Mouse (Mus musculus) megakaryocyte, embryonic 14.5 days (primary cell): ENCODE measurements around the gene Gnat2.

Experiments used
- FLI1 ChIP-seq: IDR thresholded peaks from 2 replicates; pipeline ENCODE4 v1.6.1; 2012; ENCODE audit warnings: low read length, inconsistent platforms, mixed read lengths
- GATA1 ChIP-seq: IDR thresholded peaks from 3 replicates; pipeline ENCODE4 v1.6.1; 2012; ENCODE audit warnings: mixed read lengths, low read length, inconsistent platforms, borderline replicate concordance

- TF ChIP-seq GATA1 (no peak), FLI1 (no peak)
Measured at GRCm38 (mm10) chr3:108113591-108114289, 21.2 kb downstream of the Gnat2 start.
